Mouse (Mus musculus): ENCODE data around the gene Napb. TPM values are rescaled to one million over a fixed set of nuclear protein-coding genes. Genes with fewer than 3 reads are reported as not detected.
A peak's percentile ranks its signal among the peaks of the same experiment; 100 is the strongest.
"Not testable (repeated sequence)": the region's sequence is repeated elsewhere in the genome, so short reads cannot be mapped to it uniquely, and the experiment has no call there.

Napb gene
- polyA plus RNA-seq (2014; fragmentation: Nextera tagmentation; extraction: Ambion mirVana): 13.9 and 14.3 TPM in 2 replicates

DNA sequence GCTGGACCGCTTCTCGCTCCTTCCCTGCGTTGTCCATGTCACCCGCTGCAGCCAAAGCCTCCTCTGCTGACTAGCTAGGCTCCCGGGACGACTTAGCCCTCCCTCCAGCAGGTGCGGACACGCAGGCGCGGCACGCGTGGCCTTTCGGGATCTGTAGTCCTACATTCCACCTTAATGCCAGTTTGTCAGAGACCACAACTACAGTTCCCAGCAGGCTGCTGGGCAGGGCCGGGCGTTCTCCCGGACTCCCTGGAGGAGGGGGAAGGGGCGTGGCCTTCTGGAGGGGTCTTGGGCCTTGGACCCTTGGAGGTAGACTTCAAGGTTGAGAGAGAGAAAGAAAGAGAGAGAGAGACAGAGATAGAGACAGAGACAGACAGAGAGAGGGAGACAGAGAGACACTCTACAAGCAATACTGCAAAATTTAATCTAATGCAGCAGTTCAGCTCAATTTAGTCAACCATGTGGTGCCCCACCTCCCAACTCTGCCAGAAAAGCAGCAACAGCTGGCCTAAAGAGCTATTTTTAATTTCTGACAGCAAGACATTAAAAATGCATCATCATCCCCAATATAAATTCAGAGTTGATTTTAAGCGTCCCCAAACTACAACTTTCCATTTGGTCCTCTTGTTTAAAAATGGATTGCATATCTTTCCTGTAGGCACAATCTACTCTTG lies at the start of gene Napb:
Gene Napb (minus strand): TSS at position 141 of the 674 bp plus-strand sequence.
- Histone ChIP-seq H3K27me3 (ENCODE audit: control insufficient read depth, insufficient read depth, low read length) (no peaks in the 10 kb centered on the region), H3K9me3 (ENCODE audit: control insufficient read depth, low read length) (no peaks in the 10 kb centered on the region; the same call in 1 of the 2 replicates), H3K4me2 (ENCODE audit: low read depth, low read length, severe bottlenecking) (peak within 1 kb of the TSS; percentile 80), H3K9ac (ENCODE audit: low read length) (peak within 1 kb of the TSS; percentile 83), H3K36me3 (ENCODE audit: control insufficient read depth, insufficient read depth, low read length) (no peaks in the 10 kb centered on the region), H3K27ac (ENCODE audit: low read depth, low read length) (no peak within 1 kb of the TSS), H3K4me3 (ENCODE audit: low read depth, low read length) (peak within 1 kb of the TSS; percentile 71), H3K4me1 (replicated peaks; ENCODE audit: control insufficient read depth, insufficient read depth, low read length) (peaks cover 5% of the 10 kb centered on the region; the same call in 1 of the 2 replicates)
- 4% methylated on average over 18 of the region's 18 CpGs for WGBS
- ATAC-seq (replicated peaks; ENCODE audit: low FRiP score) (peak; percentile 100), DNase-seq (ENCODE audit: low spot score) (peak; percentile 94)

DNA sequence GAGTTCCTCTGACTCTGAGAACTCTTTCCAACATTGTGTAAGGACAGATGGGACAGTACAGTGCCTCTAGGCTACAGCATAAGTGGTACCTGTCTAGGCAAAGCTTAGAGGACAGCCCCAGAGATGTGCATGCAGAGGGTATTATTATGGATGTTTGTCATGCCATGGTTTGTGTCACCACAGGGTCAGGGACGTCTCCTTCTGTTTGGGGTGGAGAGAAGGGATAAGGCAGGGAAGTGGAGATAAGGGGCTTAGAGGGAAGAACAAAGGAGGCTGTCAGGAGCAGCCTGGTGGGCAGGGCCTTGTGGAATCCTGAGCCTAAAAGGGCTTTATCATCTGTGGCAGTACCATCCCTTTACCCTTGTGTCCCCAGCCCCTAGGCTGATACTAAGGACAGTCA lies 49.4 kb upstream of the Napb start, which contains the start of gene 8030411F24Rik:
Gene 8030411F24Rik (plus strand): TSS at position 301 of the 400 bp plus-strand sequence.
- no peak for DNase-seq (ENCODE audit: low spot score)
- H3K4me2 ChIP-seq (ENCODE audit: low read depth, low read length, severe bottlenecking): no peak within 1 kb of the TSS
- H3K36me3 ChIP-seq (ENCODE audit: control insufficient read depth, insufficient read depth, low read length): no peaks in the 10 kb centered on the region
- H3K9me3 ChIP-seq (ENCODE audit: control insufficient read depth, low read length): no peaks in the 10 kb centered on the region
- 14% methylated on average over 1 of the region's 1 CpGs for WGBS
- no peaks in the 10 kb centered on the region for H3K4me1 ChIP-seq (replicated peaks; ENCODE audit: control insufficient read depth, insufficient read depth, low read length)
- no peaks in the 10 kb centered on the region for H3K27me3 ChIP-seq (ENCODE audit: control insufficient read depth, insufficient read depth, low read length)
- H3K4me3 ChIP-seq (ENCODE audit: low read depth, low read length): no peak within 1 kb of the TSS
- ATAC-seq (replicated peaks; ENCODE audit: low FRiP score): no peak
- no peak within 1 kb of the TSS for H3K27ac ChIP-seq (ENCODE audit: low read depth, low read length)
- H3K9ac ChIP-seq (ENCODE audit: low read length): no peak within 1 kb of the TSS

DNA sequence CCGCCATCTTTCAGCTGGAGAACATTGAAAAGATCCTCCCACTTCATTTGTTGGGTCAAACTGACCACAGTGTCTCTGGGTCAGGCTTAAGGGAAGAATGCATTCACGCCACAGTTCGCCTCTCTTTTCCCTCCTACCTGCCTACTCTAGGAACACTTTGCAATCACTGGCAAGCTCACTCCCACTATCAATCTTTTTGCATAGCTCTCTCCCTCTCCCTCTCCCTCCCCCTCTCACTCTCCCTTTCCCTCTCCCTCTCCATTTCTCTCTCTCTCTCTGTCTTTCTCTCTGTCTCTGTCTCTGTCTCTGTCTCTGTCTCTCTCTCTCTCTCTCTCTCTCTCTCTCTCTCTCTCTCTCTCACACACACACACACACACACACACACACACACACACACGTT lies 39.1 kb upstream of the Napb start, which contains the start of gene Cst11:
Gene Cst11 (minus strand): TSS at position 101 of the 400 bp plus-strand sequence.
- H3K4me2 ChIP-seq (ENCODE audit: low read depth, low read length, severe bottlenecking); H3K4me3 ChIP-seq (ENCODE audit: low read depth, low read length); H3K27me3 ChIP-seq (ENCODE audit: control insufficient read depth, insufficient read depth, low read length); ATAC-seq (replicated peaks; ENCODE audit: low FRiP score); H3K36me3 ChIP-seq (ENCODE audit: control insufficient read depth, insufficient read depth, low read length); H3K9ac ChIP-seq (ENCODE audit: low read length); DNase-seq (ENCODE audit: low spot score); H3K4me1 ChIP-seq (replicated peaks; ENCODE audit: control insufficient read depth, insufficient read depth, low read length); H3K27ac ChIP-seq (ENCODE audit: low read depth, low read length); H3K9me3 ChIP-seq (ENCODE audit: control insufficient read depth, low read length): not testable (repeated sequence)
- 88% methylated on average over 4 of the region's 4 CpGs for WGBS

DNA sequence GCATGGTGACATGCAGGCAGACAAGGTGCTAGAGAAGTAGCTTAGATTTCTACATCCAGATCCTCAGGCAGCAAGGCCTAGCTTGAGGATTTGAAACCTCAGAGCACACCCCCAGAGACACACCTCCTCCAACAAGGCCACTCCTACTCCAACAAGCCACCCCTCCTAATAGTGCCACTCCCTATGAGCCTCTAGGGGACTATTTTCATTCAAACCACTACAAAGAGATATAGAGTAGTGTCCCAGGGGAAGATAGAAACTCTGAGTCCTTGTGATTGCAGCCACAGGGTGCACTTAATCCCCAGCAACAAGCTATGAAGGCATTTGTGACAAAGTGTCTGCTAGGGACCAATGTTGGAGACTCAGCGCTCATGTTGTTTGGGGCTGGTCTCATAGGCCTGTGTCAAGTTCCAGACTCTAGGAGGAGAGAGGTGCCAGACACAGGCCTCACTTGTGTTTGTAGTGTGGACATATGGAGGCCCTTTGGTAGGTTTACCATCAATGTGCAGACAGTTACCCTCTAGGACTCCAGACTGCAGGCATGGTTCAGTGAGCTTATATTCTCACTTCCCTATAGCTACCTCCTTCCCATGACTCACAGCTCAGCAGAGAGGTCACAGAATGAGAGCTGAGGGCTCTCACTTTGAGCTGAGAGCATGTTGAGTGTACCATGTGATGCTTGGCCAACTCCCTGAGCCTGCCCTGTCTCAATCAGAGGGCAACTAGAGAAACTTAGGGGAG lies 31.6 kb upstream of the Napb start:
- no peaks in the 10 kb centered on the region for H3K36me3 ChIP-seq (ENCODE audit: control insufficient read depth, insufficient read depth, low read length)
- no peak overlapping the region for H3K4me2 ChIP-seq (ENCODE audit: low read depth, low read length, severe bottlenecking)
- H3K27me3 ChIP-seq (ENCODE audit: control insufficient read depth, insufficient read depth, low read length): no peaks in the 10 kb centered on the region
- H3K9me3 ChIP-seq (ENCODE audit: control insufficient read depth, low read length): no peaks in the 10 kb centered on the region
- 92% methylated on average over 1 of the region's 1 CpGs for WGBS
- no peak overlapping the region for H3K27ac ChIP-seq (ENCODE audit: low read depth, low read length)
- H3K4me3 ChIP-seq (ENCODE audit: low read depth, low read length): no peak overlapping the region
- DNase-seq (ENCODE audit: low spot score): no peak
- H3K9ac ChIP-seq (ENCODE audit: low read length): no peak overlapping the region
- H3K4me1 ChIP-seq (replicated peaks; ENCODE audit: control insufficient read depth, insufficient read depth, low read length): no peaks in the 10 kb centered on the region
- ATAC-seq (replicated peaks; ENCODE audit: low FRiP score): no peak

DNA sequence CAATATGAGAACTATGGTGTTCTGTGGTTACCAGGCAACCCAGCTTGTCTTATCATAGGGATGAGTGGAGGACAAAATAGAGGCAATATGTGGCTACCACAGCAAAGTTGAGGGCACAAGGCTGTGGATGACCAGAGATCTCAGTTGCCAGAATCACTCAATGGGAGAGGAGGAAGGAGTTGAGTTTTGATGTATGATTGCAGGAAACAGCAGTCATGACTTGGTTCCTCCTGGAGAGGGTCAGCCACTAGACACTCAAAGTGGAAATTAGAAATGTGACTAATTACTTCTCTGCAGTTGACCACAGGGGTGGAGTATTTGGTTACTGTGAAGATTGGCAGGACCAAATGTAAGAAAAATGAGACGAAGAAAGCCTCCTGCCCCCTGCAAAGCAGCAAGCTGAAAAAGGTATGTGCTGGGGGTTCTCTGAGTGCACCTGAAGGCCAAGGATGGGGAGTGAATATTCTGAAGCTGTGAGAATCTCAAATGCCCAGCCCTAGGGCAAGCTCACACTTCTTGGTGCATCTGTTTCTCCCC lies 22.1 kb upstream of the Napb start:
- DNase-seq (ENCODE audit: low spot score) (no peak), ATAC-seq (replicated peaks; ENCODE audit: low FRiP score) (no peak)
- Histone ChIP-seq H3K4me1 (replicated peaks; ENCODE audit: control insufficient read depth, insufficient read depth, low read length) (no peaks in the 10 kb centered on the region), H3K27ac (ENCODE audit: low read depth, low read length) (no peak overlapping the region), H3K4me3 (ENCODE audit: low read depth, low read length) (no peak overlapping the region), H3K9ac (ENCODE audit: low read length) (no peak overlapping the region), H3K36me3 (ENCODE audit: control insufficient read depth, insufficient read depth, low read length) (no peaks in the 10 kb centered on the region), H3K27me3 (ENCODE audit: control insufficient read depth, insufficient read depth, low read length) (no peaks in the 10 kb centered on the region), H3K4me2 (ENCODE audit: low read depth, low read length, severe bottlenecking) (no peak overlapping the region), H3K9me3 (ENCODE audit: control insufficient read depth, low read length) (no peaks in the 10 kb centered on the region)
- WGBS: 85% methylated on average over 1 of the region's 1 CpGs

DNA sequence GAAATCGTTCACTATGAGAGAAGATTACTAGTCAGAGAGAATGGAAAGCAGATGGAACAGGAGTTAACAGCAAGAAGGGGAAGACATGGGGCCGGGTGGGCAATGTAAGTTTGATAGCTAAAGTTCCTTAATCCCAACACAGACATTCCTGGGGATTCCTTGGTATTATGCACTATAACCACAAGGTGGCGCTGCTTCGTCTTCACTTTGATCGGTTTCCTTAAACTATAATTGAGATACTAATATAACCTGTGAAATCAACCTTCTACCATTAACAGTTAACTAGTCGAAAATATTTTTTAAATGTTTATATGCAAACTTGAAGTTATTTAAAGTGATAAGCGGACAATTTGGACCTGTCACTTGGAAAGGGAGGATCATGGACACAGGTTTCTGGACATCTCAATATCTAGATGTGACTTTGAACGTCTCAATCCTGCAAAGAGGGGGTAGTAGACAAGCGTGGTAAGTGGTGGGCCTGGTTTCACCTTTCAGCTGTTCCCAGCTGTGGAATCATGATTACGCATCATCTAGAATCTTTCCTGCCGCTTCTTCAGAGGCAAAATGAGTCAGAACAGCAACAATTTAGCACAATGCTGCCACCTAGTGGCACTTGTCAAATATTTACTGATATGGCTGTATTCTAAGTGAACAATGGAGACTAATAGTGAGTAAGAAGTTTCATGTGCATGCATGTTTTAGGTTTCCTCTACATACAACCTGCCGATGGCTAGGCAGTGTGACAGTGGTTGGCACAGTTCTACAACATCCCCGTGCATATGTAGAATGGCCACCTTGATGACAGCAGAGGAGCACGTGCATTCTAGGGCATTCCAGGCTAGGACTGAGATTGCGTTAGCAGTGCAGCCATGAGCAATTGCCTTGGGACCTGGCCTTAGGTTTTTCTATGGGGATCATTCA lies 19.9 kb upstream of the Napb start:
- Histone ChIP-seq H3K4me2 (ENCODE audit: low read depth, low read length, severe bottlenecking) (peak overlapping the region; percentile 53), H3K9ac (ENCODE audit: low read length) (no peak overlapping the region; the same call in 1 of the 2 replicates), H3K4me3 (ENCODE audit: low read depth, low read length) (peak overlapping the region; percentile 21; the same call in 1 of the 2 replicates), H3K9me3 (ENCODE audit: control insufficient read depth, low read length) (no peaks in the 10 kb centered on the region), H3K36me3 (ENCODE audit: control insufficient read depth, insufficient read depth, low read length) (no peaks in the 10 kb centered on the region), H3K27ac (ENCODE audit: low read depth, low read length) (no peak overlapping the region), H3K27me3 (ENCODE audit: control insufficient read depth, insufficient read depth, low read length) (no peaks in the 10 kb centered on the region), H3K4me1 (replicated peaks; ENCODE audit: control insufficient read depth, insufficient read depth, low read length) (no peaks in the 10 kb centered on the region)
- DNase-seq (ENCODE audit: low spot score) (peak; percentile 77), ATAC-seq (replicated peaks; ENCODE audit: low FRiP score) (peak; percentile 84)
- 18% methylated on average over 15 of the region's 15 CpGs for WGBS

DNA sequence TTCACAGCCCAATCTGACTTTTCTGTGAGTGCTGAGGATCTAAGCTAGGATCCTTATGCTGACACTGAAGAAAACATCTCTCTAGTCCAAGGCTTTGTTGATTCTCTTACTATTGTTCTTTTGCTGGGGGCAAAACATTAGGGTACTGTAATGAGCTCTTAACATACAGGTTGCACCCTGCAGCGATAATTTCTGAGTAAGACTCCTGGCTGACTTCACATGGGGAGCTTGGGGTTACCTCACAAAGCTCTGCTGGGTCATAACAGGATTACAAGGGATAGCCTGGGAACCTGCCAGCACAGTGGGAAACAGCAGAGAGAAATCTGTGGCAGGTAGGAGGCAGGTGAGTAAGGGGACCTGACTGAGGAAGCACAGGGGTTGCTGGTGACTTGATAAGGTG lies 17.8 kb upstream of the Napb start, which contains the start of gene Cstl1:
Gene Cstl1 (plus strand): TSS at position 301 of the 400 bp plus-strand sequence.
- WGBS: 75% methylated on average over 1 of the region's 1 CpGs
- DNase-seq (ENCODE audit: low spot score): no peak
- ATAC-seq (replicated peaks; ENCODE audit: low FRiP score): no peak

More for the DNA sequence above, 17.8 kb upstream of the Napb start, which contains the start of gene Cstl1:
- Histone ChIP-seq H3K4me2 (ENCODE audit: low read depth, low read length, severe bottlenecking) (no peak within 1 kb of the TSS), H3K9me3 (ENCODE audit: control insufficient read depth, low read length) (no peaks in the 10 kb centered on the region), H3K9ac (ENCODE audit: low read length) (no peak within 1 kb of the TSS), H3K36me3 (ENCODE audit: control insufficient read depth, insufficient read depth, low read length) (no peaks in the 10 kb centered on the region), H3K27ac (ENCODE audit: low read depth, low read length) (no peak within 1 kb of the TSS), H3K4me1 (replicated peaks; ENCODE audit: control insufficient read depth, insufficient read depth, low read length) (no peaks in the 10 kb centered on the region), H3K4me3 (ENCODE audit: low read depth, low read length) (no peak within 1 kb of the TSS), H3K27me3 (ENCODE audit: control insufficient read depth, insufficient read depth, low read length) (no peaks in the 10 kb centered on the region)
